Mouse (Mus musculus): ENCODE data around the gene N4bp1. TPM values are rescaled to one million over a fixed set of nuclear protein-coding genes. Genes with fewer than 3 reads are reported as not detected.

The N4bp1 gene
- polyA plus RNA-seq, 1 experiment from 2014 or later = 12.7 TPM

- no peaks in the 10 kb centered on the region for H3K36me3 ChIP-seq (ENCODE audit: control insufficient read depth, insufficient read depth, low read length)
- peaks cover 4% of the 10 kb centered on the region; the same call in 1 of the 2 replicates for H3K4me1 ChIP-seq (ENCODE audit: control insufficient read depth, insufficient read depth, low read length)
- H3K4me2 ChIP-seq (ENCODE audit: low read depth, low read length) = no peak overlapping the region
- no peak overlapping the region for H3K4me3 ChIP-seq (ENCODE audit: low read depth, low read length)
- 60% methylated on average over 4 of the region's 4 CpGs for WGBS
- no peak for ATAC-seq (ENCODE audit: low read depth)
- H3K27me3 ChIP-seq (ENCODE audit: control insufficient read depth, insufficient read depth, low read length) = no peaks in the 10 kb centered on the region
- H3K9me3 ChIP-seq (ENCODE audit: control insufficient read depth, low read length) = no peaks in the 10 kb centered on the region
- H3K9ac ChIP-seq (replicated peaks; ENCODE audit: low read depth, low read length) = no peak overlapping the region
- H3K27ac ChIP-seq (ENCODE audit: low read depth, low read length) = no peak overlapping the region
These were observed 126.0 kb downstream of the N4bp1 start for GRCm38 (mm10) chr8:86759090-86759491.

- WGBS = 83% methylated on average over 3 of the region's 3 CpGs
- Histone ChIP-seq H3K27me3 (ENCODE audit: control insufficient read depth, insufficient read depth, low read length) (no peaks in the 10 kb centered on the region), H3K4me2 (ENCODE audit: low read depth, low read length) (no peak overlapping the region), H3K27ac (ENCODE audit: low read depth, low read length) (no peak overlapping the region), H3K9ac (replicated peaks; ENCODE audit: low read depth, low read length) (no peak overlapping the region), H3K4me3 (ENCODE audit: low read depth, low read length) (no peak overlapping the region), H3K36me3 (ENCODE audit: control insufficient read depth, insufficient read depth, low read length) (no peaks in the 10 kb centered on the region), H3K9me3 (ENCODE audit: control insufficient read depth, low read length) (no peaks in the 10 kb centered on the region), H3K4me1 (ENCODE audit: control insufficient read depth, insufficient read depth, low read length) (peaks cover 4% of the 10 kb centered on the region; the same call in 1 of the 2 replicates)
- ATAC-seq (ENCODE audit: low read depth) = no peak
These were observed 126.4 kb downstream of the N4bp1 start for GRCm38 (mm10) chr8:86758651-86759050.

Other genes with a start within 250 kb of the N4bp1 start
- gene Gm10638, start 139.6 kb downstream of the N4bp1 start, polyA plus RNA-seq (2014; fragmentation: Nextera tagmentation; extraction: Ambion mirVana) = 5.5 and 6.3 TPM in 2 replicates
- gene Siah1a, start 139.3 kb downstream of the N4bp1 start, polyA plus RNA-seq (2014; fragmentation: Nextera tagmentation; extraction: Ambion mirVana) = 81.0 and 88.7 TPM in 2 replicates

Data from neural tube, embryonic 14.5 days (tissue).